Mouse (Mus musculus): ENCODE results near the gene Scd3.
"Not testable (repeated sequence)": the region's sequence is repeated elsewhere in the genome, so short reads cannot be mapped to it uniquely, and the experiment has no call there.

The Scd3 gene

DNA sequence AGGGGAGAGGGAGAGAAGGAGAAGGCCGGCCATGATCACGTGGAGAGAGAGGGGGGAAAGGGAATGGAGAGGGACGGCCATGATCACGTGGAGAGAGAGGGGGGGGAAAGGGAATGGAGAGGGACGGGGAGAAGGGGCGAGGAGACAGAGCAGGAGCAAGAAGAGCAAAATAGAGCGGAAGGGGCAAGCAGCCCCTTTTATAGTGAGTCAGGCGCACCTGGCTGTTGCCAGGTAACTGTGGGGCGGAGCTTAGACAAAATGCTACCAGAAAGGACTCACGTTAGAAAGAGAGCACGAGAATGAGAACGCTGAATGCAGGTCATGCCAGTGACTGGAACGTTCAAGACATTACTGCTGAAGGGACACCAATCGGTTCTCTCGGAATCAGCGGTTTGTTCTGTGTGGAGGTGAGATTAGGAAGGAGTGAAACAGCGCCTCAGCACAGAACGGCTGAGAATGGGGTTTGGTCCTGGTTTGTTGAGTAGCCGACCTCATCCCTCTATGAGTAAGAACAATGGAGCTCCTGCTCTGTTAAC, 34.5 kb downstream of the Scd3 start:
- in situ Hi-C loops (cut with MseI, MboI) = no loop called here

DNA sequence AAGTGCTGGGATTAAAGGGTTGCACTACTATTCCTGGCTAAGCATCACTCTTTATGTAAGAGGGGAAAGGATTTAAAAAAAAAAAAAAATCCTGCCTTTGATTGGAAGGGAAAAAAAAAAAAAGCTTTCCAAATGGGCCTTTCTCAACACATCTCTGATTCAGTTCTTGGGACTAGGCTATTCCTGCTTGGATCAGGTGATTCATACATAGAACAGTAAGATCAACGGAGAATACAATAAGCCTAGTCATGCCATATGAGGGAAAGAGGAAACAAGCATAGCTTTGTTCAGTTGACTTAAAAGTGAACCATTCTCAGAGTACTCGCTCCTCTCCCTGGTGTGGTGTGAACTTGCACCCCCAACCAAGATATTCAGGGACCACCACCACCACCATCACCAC, 35.8 kb downstream of the Scd3 start:
- in situ Hi-C loops (cut with MseI, MboI) = no loop called here

DNA sequence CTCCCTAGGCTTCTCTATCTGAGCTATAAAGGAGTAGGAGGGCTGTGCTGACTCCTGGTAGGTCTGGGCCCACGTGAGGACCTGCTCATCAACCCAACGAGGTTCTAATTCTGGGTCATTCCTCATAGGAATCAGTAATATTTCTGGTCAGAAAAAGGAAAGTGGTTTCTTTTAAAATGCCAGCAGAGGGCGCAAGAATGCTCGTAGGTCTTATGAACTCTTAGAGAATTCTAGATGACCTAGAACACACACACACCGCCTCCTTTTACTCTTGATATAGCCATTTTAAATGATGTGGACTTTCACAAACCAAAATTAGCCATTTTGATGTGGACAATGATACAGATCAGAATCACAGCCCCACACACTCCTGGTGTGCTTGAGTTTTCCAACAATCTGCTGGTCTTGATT, 42.7 kb downstream of the Scd3 start:
- in situ Hi-C loops (cut with MseI, MboI) = loop anchor here in 1 of 2 experiments (5.0 kb wide), 1 partner anchor 52 kb away; no protein-coding TSS in a partner anchor

DNA sequence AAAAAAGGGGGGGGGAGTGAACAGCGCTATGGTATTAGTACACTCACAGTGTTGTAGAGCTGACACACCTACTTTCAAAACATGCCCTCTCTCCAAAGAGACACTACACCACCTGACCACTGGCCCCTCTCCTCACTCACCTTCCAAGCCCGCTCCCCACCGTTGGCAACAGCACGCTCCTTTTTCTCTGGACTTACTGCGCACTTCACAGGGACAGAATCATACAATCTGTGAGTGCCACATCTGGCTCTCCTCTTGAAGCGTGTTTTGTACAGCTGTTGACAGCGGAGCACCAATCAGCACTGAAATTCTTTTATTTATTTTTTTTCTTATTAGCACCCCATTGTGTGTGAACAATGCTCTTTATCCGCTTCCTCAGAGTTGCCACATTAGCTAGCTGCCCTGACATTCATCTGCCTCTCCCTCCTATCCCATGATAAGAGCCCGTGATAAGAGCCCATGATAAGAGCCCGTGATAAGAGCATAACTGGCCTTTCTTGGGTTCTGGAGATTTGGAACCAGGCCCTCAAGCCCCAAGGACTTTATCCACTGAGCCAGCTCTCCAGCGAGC, 43.4 kb downstream of the Scd3 start:
- in situ Hi-C loops (cut with MseI, MboI) = loop anchor here in 1 of 2 experiments (5.0 kb wide), 1 partner anchor 51 kb away; no protein-coding TSS in a partner anchor

DNA sequence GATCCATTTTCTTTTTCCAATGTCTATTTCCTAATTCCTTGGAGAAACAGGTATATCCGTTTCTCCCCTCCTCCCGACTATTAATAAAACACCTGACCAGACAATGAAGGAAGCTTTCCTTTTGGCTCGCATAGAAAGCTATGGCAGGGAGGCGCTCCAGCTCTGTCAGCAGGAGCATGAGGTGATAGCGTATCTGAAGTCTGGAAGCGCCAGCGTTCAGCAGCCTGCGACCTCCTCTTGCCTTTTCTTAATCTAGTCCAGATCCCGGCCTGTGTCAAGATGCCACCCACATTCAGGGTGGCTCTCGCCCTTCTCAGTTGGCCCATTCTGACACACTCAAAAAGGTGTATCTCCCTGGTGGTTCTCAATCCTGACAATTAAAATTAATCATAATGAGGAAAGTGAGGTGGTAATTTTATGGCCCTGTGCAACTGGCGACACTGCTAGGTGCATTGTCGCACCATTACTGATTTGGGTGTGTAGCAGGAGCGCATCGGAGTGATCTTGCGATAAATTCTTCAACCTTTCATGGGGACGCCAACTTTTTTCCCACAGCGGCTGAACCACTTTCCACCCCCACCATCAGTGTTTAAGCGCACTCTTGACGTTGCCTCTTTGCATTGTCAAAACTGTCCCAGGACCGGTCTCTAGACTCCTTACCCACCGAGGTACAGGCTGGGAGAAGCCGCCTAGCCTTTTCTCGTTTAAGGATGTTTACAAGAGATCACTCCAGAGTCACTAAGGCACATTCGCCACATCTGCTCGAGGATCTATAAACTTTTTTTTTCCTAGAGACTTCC, 44.4 kb downstream of the Scd3 start:
- in situ Hi-C loops (cut with MseI, MboI) = loop anchor here in 1 of 2 experiments (5.0 kb wide), 1 partner anchor 50 kb away; no protein-coding TSS in a partner anchor

DNA sequence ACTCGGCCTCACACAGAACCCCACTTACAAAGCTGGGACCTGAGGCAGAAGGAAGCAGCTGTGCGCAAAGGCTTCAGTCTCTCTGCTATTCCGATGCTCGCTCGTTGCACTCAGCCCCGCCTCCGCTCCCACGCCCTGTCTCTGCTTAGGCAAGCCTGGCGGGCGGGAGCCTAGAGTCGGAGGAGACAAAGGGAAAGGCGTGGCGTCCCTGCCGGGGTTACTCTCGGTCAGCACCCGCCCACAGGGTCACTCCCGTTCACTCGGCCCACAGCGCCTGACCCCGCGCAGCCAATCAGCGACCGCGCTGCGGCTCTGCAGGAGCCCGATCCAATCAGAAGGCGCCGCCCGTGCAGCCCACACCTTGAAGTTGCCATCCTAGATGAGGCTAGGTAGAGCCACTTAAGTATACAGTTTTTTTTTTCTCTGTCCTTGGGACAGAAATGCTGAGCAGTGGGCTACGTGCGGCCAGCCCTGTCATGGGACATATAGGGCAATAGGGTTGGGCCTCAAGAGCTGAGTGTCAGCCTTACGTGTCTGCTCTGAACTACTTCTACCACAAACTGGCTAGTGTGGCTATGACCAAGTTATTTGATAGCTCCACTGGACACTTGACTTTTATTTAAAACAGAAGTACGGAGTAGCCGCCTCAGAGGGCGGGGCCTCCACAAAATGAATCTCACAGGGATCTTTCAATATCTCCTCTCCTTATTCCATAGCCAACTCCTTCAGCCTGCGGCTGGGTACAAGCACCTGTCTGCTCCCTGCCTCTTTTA, 45.2 kb downstream of the Scd3 start:
- in situ Hi-C loops (cut with MseI, MboI) = loop anchor here in 1 of 2 experiments (5.0 kb wide), 1 partner anchor 49 kb away; no protein-coding TSS in a partner anchor

DNA sequence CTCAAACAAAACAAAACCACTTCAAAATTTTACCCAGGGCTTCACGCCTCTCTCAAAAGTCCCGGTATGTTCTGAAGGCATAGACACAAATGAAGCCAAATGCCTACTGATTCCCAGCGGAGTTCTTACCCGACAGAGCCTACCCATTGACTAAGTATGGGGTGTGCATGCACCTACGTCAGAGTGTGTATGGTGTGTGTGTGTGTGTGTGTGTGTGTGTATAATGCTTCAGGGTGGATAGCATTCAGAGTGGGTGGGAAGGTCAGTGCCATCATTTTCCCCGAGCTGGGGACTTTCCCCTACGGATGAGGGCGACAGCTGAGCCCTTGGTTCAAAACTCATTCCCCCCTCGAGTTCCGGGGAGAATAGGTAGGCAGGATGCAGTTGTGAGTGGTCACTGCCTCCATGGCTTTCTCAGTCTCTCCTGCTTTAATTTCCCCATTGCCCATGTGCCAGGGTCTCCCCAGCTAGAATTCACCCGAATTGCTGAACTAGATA, 45.8 kb downstream of the Scd3 start:
- in situ Hi-C loops (cut with MseI, MboI) = loop anchor here in 1 of 2 experiments (5.0 kb wide), 1 partner anchor 48 kb away; no protein-coding TSS in a partner anchor

DNA sequence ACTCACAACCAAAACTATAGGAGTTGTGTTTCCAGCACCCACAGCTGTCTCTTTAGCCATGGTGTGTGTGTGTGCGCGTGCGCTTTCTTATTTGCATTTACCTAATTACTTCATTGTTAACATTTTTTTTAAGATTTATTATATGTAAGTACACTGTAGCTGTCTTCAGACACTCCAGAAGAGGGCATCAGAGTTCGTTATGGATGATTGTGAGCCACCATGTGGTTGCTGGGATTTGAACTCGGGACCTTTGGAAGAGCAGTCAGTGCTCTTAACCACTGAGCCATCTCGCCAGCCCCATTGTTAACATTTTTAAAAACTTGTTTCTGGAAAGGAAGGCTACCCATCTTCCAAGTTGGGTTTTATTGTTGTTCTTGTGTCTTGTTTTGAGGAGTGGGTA, 48.1 kb downstream of the Scd3 start:
- in situ Hi-C loops (cut with MseI, MboI) = not testable (repeated sequence)

DNA sequence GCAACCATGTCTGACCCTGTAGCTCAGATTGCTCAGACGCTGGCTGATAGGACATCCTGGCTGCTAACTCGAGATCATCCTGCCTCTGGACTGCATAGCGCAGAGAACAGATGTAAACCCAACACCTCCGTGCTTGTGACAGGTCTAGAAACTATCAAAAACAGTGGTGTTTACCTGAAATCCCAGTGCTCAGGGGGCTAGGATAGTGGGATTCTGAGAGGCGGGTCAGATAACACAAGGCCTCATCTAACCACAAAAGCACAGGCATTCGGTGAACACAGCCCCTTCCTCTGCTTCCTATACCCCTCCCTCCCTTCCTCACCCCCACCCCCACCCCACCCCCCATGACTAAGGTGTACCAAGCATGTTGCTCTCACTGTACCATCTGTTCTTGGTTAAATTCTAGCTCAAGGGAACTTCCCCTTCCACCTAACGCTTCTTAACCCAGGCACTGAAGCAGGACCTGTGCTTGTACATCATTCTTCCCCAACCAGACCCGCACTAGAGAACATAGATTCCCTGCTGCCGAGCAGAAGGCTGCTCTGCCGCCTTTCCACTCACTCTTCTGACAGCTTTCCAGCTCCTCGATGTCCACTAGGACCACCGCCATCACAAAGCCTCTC, 49.0 kb downstream of the Scd3 start:
- in situ Hi-C loops (cut with MseI, MboI) = no loop called here

DNA sequence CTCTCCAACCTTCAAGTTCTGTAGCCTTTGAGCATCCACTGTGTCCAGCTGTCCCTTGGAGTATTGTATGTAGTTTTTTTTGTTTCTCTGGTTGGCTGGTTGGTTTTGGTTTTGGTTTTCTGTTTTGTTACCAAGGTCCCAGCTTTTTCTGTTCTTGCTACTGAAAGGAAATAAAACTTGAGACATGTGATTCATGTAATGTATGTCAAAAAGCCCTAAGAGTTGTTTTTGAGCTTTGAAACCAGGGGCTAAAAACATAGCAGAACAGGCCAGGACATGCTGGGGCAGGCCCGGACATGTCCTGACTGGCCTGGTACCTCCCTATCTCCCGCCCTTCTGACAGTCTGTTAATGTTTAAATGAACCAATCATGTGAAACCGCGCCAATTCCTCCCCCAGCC, 51.0 kb downstream of the Scd3 start:
- in situ Hi-C loops (cut with MseI, MboI) = not testable (repeated sequence)

DNA sequence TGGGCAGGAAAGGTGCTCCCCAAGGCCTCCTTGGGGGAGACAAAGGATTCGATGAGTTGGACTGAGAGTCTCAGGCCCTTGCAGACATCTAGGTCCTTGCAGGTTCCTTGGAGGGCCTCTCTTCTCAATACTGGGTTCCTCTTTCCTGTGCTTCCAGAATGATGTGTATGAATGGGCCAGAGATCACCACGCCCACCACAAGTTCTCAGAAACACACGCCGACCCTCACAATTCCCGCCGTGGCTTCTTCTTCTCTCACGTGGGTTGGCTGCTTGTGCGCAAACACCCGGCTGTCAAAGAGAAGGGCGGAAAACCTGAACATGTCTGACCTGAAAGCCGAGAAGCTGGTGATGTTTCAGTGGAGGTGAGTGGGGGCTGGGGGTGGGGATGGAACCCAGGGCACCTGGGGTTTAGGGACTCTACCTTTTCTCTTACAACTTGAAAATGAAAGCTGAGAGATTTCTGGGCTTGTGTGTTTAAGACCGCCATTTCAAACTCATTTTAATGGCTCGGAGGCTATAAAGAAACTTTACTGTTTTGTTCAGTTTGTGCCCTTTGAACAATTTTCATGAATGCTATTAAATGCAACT, 54.4 kb downstream of the Scd3 start:
- in situ Hi-C loops (cut with MseI, MboI) = loop anchor here in 1 of 2 experiments (5.0 kb wide), 1 partner anchor 40 kb away; no protein-coding TSS in a partner anchor

DNA sequence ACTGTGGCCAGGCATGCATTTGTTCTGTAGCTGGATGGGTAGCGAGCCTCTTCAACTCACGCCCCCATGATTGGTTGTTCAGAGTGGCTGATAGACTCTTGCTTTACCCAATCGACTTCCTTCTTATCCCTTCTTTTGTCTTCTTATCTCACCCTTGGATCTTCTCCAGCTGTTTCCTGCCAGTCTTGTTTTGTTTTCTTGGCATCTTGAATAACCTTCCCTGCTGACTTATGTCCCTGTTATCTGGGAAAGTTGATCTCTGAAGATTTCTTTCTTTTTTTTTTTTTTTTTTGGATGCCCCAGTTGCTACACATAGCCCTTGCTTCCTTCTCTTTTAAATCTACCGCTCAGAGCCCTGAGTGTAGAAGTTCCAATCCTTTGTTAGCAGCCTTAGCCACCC, 56.4 kb downstream of the Scd3 start:
- in situ Hi-C loops (cut with MseI, MboI) = loop anchor here in 1 of 2 experiments (5.0 kb wide), 1 partner anchor 38 kb away; no protein-coding TSS in a partner anchor

DNA sequence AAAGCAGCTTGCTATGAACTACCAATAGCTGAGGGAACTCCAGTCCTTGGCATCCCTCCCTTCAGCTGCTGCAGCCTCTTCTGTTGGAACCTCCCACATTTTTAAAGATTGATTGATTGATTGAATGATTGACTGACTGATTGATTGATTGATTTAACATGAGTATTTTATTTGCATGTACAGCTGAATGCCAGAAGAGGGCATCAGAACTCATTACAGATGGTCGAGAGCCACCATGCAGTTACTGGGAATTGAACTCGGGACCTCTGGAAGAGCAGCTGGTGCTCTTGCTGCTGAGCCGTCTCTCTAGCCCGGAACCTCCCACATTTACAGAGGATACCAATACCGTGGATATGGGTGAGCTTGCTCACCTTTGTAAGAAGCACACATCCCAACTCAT, 57.4 kb downstream of the Scd3 start:
- in situ Hi-C loops (cut with MseI, MboI) = no loop called here

DNA sequence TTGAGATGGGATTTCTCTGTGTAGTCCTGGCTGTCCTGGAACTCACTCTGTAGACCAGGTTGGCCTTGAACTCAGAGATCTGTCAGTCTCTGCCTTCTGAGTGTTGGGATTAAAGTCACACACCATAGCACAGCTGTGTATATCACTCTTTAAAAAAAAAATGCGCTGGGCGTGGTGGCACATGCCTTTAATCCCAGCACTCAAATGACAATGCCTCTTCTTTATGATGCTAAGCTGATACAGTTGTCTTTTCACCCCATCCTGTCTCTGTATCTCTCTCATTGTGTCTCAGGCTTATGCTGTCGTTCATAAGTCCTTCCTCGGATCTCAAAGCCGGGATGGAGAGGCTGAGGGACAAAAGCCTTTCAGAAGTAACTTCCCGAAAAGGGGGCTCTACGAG, 58.7 kb downstream of the Scd3 start:
- in situ Hi-C loops (cut with MseI, MboI) = no loop called here

DNA sequence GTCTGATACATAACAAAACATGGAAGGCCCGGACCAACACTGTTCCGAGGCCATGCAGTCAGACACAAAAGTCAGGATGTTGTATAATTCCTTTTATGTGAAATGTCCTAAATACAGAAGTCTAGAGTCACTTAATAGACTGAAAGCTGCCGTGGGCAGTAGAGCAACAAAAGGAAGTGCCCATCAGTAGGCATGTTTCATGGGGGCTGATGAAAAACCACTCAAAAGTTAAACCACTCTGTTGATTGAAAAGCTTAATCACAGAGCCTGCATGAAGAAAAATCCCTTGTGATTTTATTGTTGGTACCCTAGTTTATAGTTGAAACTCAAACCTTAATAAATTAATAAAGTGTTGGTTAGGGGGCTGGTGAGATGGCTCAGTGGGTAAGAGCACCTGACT, 60.5 kb downstream of the Scd3 start:
- in situ Hi-C loops (cut with MseI, MboI) = no loop called here

DNA sequence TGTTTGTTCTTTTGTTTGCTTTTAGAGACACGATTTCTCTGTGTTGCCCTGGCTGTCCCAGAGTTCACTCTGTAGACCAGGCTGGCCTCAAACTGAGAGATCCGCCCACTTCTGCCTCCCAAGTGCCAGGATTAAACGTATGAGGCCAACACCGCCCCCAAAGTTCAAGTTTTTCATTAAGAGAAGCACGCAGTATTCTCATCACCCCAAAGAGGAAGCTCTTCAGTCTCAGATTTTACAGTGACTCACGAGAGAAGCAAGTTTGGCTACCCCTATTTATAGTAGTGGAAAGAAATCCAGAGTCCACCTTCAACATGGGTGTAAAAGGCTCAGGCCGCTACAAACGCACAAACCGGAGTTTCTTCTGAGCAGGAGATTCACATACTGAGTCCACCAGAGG, 61.2 kb downstream of the Scd3 start:
- in situ Hi-C loops (cut with MseI, MboI) = no loop called here

DNA sequence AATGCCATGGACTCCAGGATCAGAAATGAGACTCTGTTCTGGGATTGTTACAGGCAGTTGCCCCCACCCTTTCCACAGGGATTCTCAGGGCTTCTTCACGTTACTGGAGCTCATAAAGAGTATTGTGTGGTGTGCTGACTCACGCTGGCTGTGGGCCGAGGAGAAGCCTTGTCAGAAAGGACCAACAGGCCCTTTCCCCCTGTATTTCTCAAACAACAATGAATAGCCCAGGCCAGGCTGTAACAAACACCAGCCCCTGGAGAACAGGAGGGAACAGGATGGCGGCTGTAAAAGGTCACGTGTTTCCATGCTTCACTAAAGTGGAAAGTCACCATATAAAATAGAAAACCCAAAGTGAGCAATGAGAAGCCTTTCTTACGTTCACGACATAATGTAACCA, 62.2 kb downstream of the Scd3 start:
- in situ Hi-C loops (cut with MseI, MboI) = no loop called here

DNA sequence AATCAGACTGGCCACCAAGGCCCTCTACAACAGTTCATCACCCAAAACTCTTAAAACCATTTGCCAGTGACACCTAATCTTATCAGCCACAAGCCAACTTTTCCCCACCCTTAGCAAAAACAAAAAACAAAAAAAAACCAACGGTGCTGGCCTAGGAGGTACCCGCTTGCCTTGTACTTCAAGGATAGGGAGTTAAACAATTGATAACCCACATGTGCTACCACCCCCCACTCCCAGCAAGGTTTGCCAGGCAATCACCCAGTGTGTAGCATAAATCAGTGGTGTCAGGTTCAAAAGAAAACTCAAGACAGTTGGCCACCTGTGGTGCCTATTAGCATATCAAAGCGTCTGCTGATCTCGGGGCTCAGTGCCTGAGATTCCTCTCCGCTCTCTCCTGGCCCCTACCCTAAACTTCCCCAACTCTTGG, 62.9 kb downstream of the Scd3 start:
- in situ Hi-C loops (cut with MseI, MboI) = no loop called here

DNA sequence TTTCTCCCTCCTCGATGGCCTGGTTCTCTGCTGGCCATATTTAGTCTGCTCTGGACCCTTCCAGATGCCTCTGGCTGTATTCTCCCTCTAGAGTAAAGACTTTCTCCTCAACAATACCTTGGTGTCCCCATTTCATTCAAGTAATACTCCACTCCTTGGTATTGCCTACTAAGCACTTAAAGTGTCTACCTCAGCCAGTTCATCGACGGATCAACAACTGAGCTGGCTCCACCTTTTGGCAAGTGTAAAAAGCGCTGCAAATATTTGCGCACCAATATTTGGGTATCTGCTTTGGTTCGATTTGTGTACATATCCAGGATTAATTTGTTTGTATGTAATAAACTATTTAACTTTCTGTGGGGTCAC, 63.4 kb downstream of the Scd3 start:
- in situ Hi-C loops (cut with MseI, MboI) = no loop called here

DNA sequence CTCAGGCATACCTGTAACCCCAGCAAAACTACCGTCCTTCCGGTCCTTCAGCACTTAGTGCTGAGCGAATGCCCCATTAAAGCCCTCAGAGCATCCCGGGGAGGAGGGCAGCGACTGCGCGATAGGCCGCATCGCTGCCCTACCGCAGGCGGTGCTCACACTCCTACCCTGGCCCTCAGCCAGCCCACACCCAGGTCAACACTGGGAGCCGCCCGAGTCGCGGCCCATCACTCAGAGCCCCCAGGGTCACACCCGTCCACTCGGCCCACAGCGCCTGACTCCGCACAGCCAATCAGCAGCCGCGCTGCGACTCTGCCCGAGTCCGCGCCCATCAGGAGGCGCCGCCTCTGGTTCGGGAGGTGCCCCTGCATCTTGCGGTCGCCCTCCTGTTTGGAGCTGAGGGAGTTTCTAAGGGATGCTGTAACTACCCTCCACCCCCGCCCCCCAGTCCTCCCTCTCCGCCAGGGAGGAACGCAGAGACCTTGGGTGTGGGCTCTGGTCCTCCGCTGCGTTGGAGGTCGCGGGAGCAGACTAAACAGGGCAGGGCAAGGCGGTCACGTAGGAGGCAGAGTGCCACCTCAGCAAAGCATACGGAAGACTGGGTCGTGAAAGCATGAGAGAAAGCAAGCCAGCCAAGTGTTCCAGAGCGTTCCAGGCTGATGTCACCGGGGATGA, 63.9 kb downstream of the Scd3 start:
- in situ Hi-C loops (cut with MseI, MboI) = no loop called here
